Mouse (Mus musculus): ENCODE data around the gene Ceacam2. TPM values are rescaled to one million over a fixed set of nuclear protein-coding genes. Genes with fewer than 3 reads are reported as not detected.
"Not testable (repeated sequence)": the region's sequence is repeated elsewhere in the genome, so short reads cannot be mapped to it uniquely, and the experiment has no call there.

Ceacam2 gene
- total RNA-seq, 2 experiments from 2014 or later: 0.49 to 0.59 TPM

DNA sequence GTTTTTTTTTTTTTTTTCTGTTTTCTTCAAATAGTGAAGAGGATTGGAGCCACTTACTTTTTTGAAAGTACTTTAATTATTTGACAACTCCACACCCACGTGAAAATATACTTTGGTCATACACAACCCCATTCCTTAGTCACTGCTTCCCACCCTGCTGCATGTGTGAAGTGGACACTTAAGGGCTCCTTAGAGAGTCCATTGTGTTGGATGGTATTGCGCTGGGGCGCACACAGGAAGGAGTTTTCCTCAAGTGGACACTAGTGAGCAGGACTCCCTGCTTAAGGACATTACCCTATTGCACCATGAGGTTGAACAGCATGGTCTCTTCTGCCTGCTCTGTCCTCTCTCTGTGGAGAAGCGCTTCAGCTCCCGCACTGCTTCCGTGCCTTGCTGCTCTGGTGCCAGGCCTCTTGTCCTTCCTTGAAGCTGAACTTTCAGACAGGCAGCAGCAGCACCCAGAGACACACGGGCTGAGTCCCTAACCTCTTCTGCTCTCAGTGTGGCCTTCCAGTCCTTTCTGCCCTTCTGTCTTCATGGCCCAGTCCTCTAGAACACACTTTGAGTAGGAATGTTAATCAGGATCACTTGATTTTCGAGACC, 56.4 kb downstream of the Ceacam2 start:
- DNase-seq: no peak

DNA sequence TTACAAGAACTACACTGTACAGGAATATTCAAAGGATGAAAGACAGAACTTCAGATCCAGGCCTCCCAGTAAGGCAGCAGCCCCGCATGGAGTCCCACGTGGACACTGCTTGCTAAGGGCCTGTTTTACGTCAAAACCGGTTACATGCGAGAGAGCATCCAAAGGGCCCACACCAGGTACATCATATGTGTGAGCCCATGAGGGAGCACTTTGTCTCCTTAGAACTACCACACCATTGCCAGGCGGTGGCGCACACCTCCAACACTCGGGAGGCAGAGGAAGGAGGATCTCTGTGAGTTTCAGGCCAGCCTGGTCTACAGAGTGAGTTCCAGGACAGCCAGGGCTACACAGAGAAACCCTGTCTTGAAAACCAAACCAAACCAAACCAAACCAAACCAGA, 58.9 kb downstream of the Ceacam2 start:
- DNase-seq: not testable (repeated sequence)

DNA sequence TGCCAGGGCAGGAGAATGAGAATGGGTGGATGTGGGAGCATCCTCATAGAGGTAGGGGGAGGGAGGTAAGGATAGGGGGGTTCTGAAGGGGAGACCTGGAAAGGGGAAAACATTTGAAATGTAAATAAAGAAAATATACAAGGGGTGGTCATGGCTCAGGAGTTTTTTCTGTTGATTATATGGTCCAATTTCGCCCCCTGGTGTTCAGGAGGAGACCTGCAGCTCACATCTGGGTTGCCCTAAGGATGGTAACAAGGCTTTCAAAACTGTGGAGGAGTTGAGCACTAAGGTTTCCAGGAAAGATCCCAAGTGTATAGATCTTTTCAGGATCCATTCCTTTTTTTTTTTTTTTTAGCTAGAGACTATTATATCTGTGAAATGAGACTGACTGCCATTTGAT, 60.2 kb downstream of the Ceacam2 start:
- no peak for DNase-seq

DNA sequence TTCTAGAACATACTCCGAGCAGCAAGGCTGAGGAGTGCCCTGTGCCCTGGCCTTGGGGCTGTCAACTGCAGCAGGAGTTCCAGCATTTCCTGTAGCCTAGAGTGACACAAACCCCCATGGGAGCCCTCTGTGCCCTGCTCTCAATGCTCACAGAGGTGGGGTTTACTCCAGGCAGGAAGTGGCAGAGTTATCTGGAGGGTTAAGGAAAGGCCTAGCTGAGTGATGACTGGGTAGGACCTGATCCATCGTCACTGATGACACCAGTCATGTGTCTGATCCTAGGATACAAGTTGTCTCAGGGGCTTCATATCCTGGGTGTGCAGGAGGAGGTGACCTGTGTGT, 61.9 kb downstream of the Ceacam2 start:
- DNase-seq: not testable (repeated sequence)

DNA sequence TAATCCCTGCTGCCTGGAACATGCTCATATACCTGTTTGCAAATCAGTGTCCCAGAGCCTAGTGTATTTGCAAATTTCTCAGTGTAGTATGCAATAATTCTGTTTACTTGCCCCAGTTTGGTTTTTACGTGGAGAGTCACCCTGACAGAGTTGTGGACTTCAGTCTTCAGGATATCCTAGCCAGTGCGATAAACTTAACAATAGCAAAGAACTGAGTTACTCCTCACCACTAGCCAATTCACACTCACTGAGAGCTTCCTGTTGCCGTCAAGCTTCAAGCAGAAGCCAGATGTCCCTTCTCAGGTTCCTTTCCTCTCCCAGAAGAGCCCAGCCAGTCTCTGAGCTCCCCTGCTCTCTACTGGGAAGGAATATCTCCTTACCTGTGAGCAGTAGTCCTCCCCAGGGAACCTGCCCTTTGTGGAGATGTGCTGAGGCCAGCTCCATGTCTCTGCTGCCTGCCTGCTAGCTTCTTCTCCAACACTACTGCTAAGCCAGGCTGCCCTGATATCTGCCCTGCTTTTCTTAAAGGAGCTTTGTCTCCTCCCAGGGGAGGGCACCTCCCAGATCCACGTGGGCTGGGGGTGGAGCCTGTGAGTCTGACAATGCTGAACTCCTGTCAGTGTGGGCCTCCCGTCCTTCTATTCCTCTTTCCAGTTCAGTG, 62.4 kb downstream of the Ceacam2 start, which contains the start of gene Ceacam1:
Gene Ceacam1, minus strand, starts transcription at position 513 of the 661 bp plus-strand sequence.
- peak; percentile 46 for DNase-seq

DNA sequence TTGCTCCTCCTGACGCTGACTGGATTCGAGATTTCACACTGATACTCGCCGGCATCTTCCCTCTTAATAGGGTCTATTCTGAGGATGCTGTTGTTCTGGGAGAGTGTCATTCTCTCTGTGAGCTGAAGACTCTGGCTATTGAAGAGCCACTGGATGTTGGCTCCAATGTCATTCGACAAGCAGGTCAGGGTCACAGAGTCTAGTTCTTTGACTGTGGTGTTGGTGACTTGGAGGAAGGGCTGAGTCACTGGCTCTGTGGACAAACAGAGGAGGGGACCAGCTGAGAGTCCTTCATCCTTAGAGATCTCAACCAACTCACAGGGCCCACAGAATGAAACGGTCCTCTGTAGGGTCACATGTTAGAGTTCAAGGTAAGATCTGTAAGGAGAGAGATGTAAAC, 67.8 kb downstream of the Ceacam2 start:
- not testable (repeated sequence) for DNase-seq

Other genes with a start within 250 kb of the Ceacam2 start
- gene Pafah1b3, start 241.9 kb downstream of the Ceacam2 start, total RNA-seq (2021): 1 to 10 TPM; 1.4 to 1.5 TPM
- gene Prr19, start 238.4 kb downstream of the Ceacam2 start, total RNA-seq (2021): not detected
- not detected for gene Tmem145, start 233.8 kb downstream of the Ceacam2 start, total RNA-seq (2021)
- gene Megf8, start 222.7 kb downstream of the Ceacam2 start, total RNA-seq (2021): 10 to 100 TPM; 15.5 to 18.7 TPM
- gene Cnfn, start 170.1 kb downstream of the Ceacam2 start, total RNA-seq (2021): not detected
- gene Lipe, start 141.1 kb downstream of the Ceacam2 start, total RNA-seq (2021): 10 to 100 TPM; 12.8 to 42.6 TPM
- gene Cxcl17, start 127.0 kb downstream of the Ceacam2 start, total RNA-seq (2021): not detected
- gene Ceacam1, start 62.3 kb downstream of the Ceacam2 start, total RNA-seq (2021): 1 to 10 TPM; 4.1 to 5.2 TPM
- gene Erich4, start 76.0 kb upstream of the Ceacam2 start, total RNA-seq (2021): not detected
- 10 to 100 TPM; 36.9 to 38.6 TPM for gene Dmac2, start 79.6 kb upstream of the Ceacam2 start, total RNA-seq (2021)
- gene B3gnt8, start 86.8 kb upstream of the Ceacam2 start, total RNA-seq (2021): 1 to 10 TPM in 1 of 2 experiments, under 1 TPM in 1; 0.87 to 1.5 TPM
- 10 to 100 TPM; 73.7 to 80.6 TPM for gene Bckdha, start 119.1 kb upstream of the Ceacam2 start, total RNA-seq (2021)
- gene Exosc5, start 119.3 kb upstream of the Ceacam2 start, total RNA-seq (2021): 10 to 100 TPM; 19.5 to 20.8 TPM
- gene Tmem91, start 135.3 kb upstream of the Ceacam2 start, total RNA-seq (2021): not detected
- gene B9d2, start 140.9 kb upstream of the Ceacam2 start, total RNA-seq (2021): 1 to 10 TPM; 8.4 to 8.8 TPM
- 1 to 10 TPM; 6.3 to 7.2 TPM for gene Tgfb1, start 147.1 kb upstream of the Ceacam2 start, total RNA-seq (2021)
- 10 to 100 TPM; 33.6 to 36.2 TPM for gene Ccdc97, start 179.2 kb upstream of the Ceacam2 start, total RNA-seq (2021)
- 10 to 100 TPM; 55.3 to 57.2 TPM for gene Hnrnpul1, start 214.9 kb upstream of the Ceacam2 start, total RNA-seq (2021)
- gene Axl, start 248.8 kb upstream of the Ceacam2 start, total RNA-seq (2021): 10 to 100 TPM; 41.1 to 42.4 TPM